Comparison of ENCODE assay signal across 20 mouse cellular contexts in the genomic region with DNA sequence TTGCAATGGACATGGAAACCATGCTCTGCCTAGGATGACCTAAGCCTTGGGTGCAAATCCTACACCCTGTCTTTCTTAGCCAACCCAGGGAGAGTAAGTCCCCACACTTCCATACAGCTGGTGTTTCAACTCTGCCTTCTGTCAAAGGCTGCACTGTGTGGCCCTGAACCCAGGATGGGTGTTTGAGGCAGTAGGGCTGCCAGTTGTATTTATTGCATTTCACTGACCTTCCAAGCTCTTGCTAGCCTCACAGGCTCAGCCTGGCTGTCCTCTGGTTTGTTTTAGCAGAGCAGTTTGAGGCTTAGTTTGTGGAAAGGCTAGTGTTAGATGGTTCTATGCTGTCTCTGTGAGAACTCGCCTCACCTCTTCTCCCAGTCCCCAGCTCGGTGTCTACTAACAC. TPM values are rescaled to one million over a fixed set of nuclear protein-coding genes. Genes with fewer than 3 reads are reported as not detected.
DNase-seq lines count a peak whose midpoint lies in the region; TF ChIP-seq lines count a peak whose summit lies in the region.
"Had no signal": no experiment of that assay in that cellular context is flagged by ENCODE, and none has a peak within 500 bp of the region (broad histone marks: within the 10 kb centered on the region; RNA-seq: fewer than 3 reads in every experiment).

No protein-coding gene starts in this region.

- no peak overlapping the region for H3K4me3 ChIP-seq in heart, adult 2 months
- no peak overlapping the region for H3K4me3 ChIP-seq in layer of hippocampus, adult 2 months
- H3K4me3 ChIP-seq: embryonic facial prominence, embryonic 12.5 days; embryonic facial prominence, embryonic 15.5 days; gastrocnemius, adult 2 months; hindbrain, embryonic 15.5 days had no signal

- 94% methylated on average over 2 of the region's 2 CpGs for WGBS in heart, adult 2 months

- no peak for TF ChIP-seq EP300 in heart, adult 2 months (IDR thresholded peaks at IDR 0.05; ENCODE audit: insufficient read depth, low read depth, low read length)

- no peak for TF ChIP-seq POLR2A in heart, adult 2 months (IDR thresholded peaks at IDR 0.05; ENCODE audit: insufficient read depth, low read depth, low read length)

- DNase-seq in heart, adult 11 months, result peak; percentile 73
- DNase-seq in heart, adult 2 months, result no peak
- DNase-seq in layer of hippocampus, adult 2 months (ENCODE audit: low spot score in 2 of 2), result no peak
- DNase-seq in layer of hippocampus, postnatal 25 days (ENCODE audit: extremely low spot score in 1 of 2, low spot score in 1 of 2), result no peak
- peak; percentile 53 for DNase-seq in adrenal gland, postnatal 14 days
- DNase-seq in urinary bladder, adult 2 months (ENCODE audit: low spot score), result no peak
- no peak for DNase-seq in layer of hippocampus, postnatal 36 days
- DNase-seq: cerebellum, adult 11 months; cerebellum, adult 2 months; cerebellum, adult 9-11 months; forebrain, postnatal 0 days; gastrocnemius, adult 2 months; gastrocnemius, postnatal 14 days; heart, adult 18-20 months; heart, postnatal 36 days; kidney, adult 11 months; kidney, adult 8-10 months had no signal

- H3K27me3 ChIP-seq in heart, adult 2 months (ENCODE audit: control insufficient read depth, insufficient read depth, low read length), result no peaks in the 10 kb centered on the region
- H3K27me3 ChIP-seq: embryonic facial prominence, embryonic 12.5 days; embryonic facial prominence, embryonic 15.5 days; hindbrain, embryonic 15.5 days had no signal

- H3K27ac ChIP-seq in heart, adult 2 months, result no peak overlapping the region
- peak overlapping the region; percentile 1; the same call in 1 of the 2 replicates for H3K27ac ChIP-seq in layer of hippocampus, adult 2 months
- H3K27ac ChIP-seq: embryonic facial prominence, embryonic 12.5 days; embryonic facial prominence, embryonic 15.5 days; gastrocnemius, adult 2 months; hindbrain, embryonic 15.5 days had no signal

- intact Hi-C loops in heart, adult 2 months (cut with DNase I), result no loop called here

- H3K36me3 ChIP-seq in heart, adult 2 months (ENCODE audit: control insufficient read depth, insufficient read depth, low read length), result no peaks in the 10 kb centered on the region
- H3K36me3 ChIP-seq: embryonic facial prominence, embryonic 12.5 days; embryonic facial prominence, embryonic 15.5 days; hindbrain, embryonic 15.5 days had no signal

- no peaks in the 10 kb centered on the region; the same call in 1 of the 2 replicates for H3K79me2 ChIP-seq in heart, adult 2 months (replicated peaks; ENCODE audit: control insufficient read depth, insufficient read depth, low read length)

- H3K9ac ChIP-seq in heart, adult 2 months (ENCODE audit: low read depth, low read length), result no peak overlapping the region
- H3K9ac ChIP-seq: embryonic facial prominence, embryonic 12.5 days; embryonic facial prominence, embryonic 15.5 days; forebrain, postnatal 0 days; hindbrain, embryonic 15.5 days had no signal

- no peak for TF ChIP-seq CTCF in heart, adult 2 months (IDR thresholded peaks at IDR 0.05)
- TF ChIP-seq CTCF in layer of hippocampus, adult 2 months (conservative IDR thresholded peaks at IDR 0.05), result no peak

- peaks cover 8% of the 10 kb centered on the region for H3K4me1 ChIP-seq in heart, adult 2 months (ENCODE audit: control insufficient read depth, insufficient read depth, low read length)
- H3K4me1 ChIP-seq: embryonic facial prominence, embryonic 12.5 days; embryonic facial prominence, embryonic 15.5 days had no signal

RNA-seq across cellular contexts. Expression of gene Disc1, which starts 20.6 kb away (rescaled TPM):
- 1 to 10 TPM; 2.2 to 2.3 TPM for total RNA-seq in heart, adult 2 months (2021)
- 1.1 and 1.3 TPM in 2 replicates for polyA plus RNA-seq in heart, adult 2 months (2012; rRNA removed)
- 1 to 10 TPM; 5.6 to 6.1 TPM for total RNA-seq in layer of hippocampus, adult 2 months (2021)
- total RNA-seq in layer of hippocampus, postnatal 25 days (2021), result 1 to 10 TPM; 4.0 to 5.1 TPM
- total RNA-seq in adrenal gland, postnatal 14 days (2021), result 3.4 and 3.8 TPM in 2 replicates
- 0.84 and 0.91 TPM in 2 replicates for polyA plus RNA-seq in urinary bladder, adult 2 months (2012; rRNA removed)
- 1 to 10 TPM; 4.4 to 6.4 TPM for total RNA-seq in layer of hippocampus, postnatal 36 days (2021)

Comparison
In these comparisons a context has a peak if more than half of its experiments do, and no peak if none do; other contexts are left out.
1. DNase-seq: peak in heart, adult 11 months (single experiment) and adrenal gland, postnatal 14 days (single experiment); none in heart, adult 2 months (0 of 2), layer of hippocampus, adult 2 months (0 of 2), layer of hippocampus, postnatal 25 days (0 of 2), urinary bladder, adult 2 months (single experiment) and layer of hippocampus, postnatal 36 days (0 of 2).